Mouse (Mus musculus) small intestine, adult 2 months (tissue): ENCODE data around the gene Clec4b2. TPM values are rescaled to one million over a fixed set of nuclear protein-coding genes. Genes with fewer than 3 reads are reported as not detected.
"Not testable (repeated sequence)": the region's sequence is repeated elsewhere in the genome, so short reads cannot be mapped to it uniquely, and the experiment has no call there.

Source experiments
- H3K27ac ChIP-seq: fragments of 200-500 bp; 2 replicates; pipeline ENCODE4 v1.5.1; 2012; ENCODE audit warnings: low read depth, low read length, control low read depth, inconsistent platforms; ENCODE audit not compliant: insufficient read depth
- H3K27me3 ChIP-seq: fragments of 200-500 bp; 2 replicates; pipeline ENCODE4 v1.6.1; 2012; ENCODE audit warnings: mild to moderate bottlenecking, moderate library complexity, low read length, inconsistent platforms; ENCODE audit not compliant: control insufficient read depth, insufficient read depth
- H3K36me3 ChIP-seq: fragments of 200-500 bp; 2 replicates; pipeline ENCODE4 v1.6.1; 2012; ENCODE audit warnings: mild to moderate bottlenecking, low read length, control low read depth, inconsistent platforms; ENCODE audit not compliant: control insufficient read depth, insufficient read depth
- H3K4me1 ChIP-seq: fragments of 200-500 bp; 2 replicates; pipeline ENCODE4 v1.6.1; 2012; ENCODE audit warnings: low read length, inconsistent platforms, mixed read lengths; ENCODE audit not compliant: control insufficient read depth, insufficient read depth, insufficient read length
- H3K4me3 ChIP-seq: fragments of 200-500 bp; 2 replicates; pipeline ENCODE4 v1.5.1; 2012; ENCODE audit warnings: low read depth, mild to moderate bottlenecking, control low read depth, inconsistent platforms, low read length, moderate library complexity
- CTCF ChIP-seq: fragments of 200-500 bp; IDR thresholded peaks from 2 replicates; pipeline ENCODE4 v1.5.1; 2012; ENCODE audit warnings: low read depth, mild to moderate bottlenecking, control low read depth, inconsistent platforms, low read length, moderate library complexity, mixed read lengths; ENCODE audit not compliant: insufficient replicate concordance, insufficient read length; ENCODE audit errors: extremely low read depth
- POLR2A ChIP-seq: fragments of 200-500 bp; IDR thresholded peaks from 2 replicates; pipeline ENCODE4 v1.6.1; 2012; ENCODE audit warnings: low read depth, mild to moderate bottlenecking, control low read depth, inconsistent platforms, low read length, moderate library complexity
- WGBS: fragments of 180-500 bp; shearing (Covaris S2); methylation state at CpG from one replicate; pipeline ENCODE4 v1.1.7; 2018; 5-methylcytosine and 5-hydroxymethylcytosine counted together
- polyA plus RNA-seq: library from polyadenylated mRNA; depleted of rRNA; stranded (reverse); fragments of >200 nt; gene quantifications from 2 replicates; pipeline ENCODE4 v1.2.3, GENCODE M21; 2012; rRNA removed

Clec4b2 gene
- polyA plus RNA-seq, 1 experiment = not detected

DNA sequence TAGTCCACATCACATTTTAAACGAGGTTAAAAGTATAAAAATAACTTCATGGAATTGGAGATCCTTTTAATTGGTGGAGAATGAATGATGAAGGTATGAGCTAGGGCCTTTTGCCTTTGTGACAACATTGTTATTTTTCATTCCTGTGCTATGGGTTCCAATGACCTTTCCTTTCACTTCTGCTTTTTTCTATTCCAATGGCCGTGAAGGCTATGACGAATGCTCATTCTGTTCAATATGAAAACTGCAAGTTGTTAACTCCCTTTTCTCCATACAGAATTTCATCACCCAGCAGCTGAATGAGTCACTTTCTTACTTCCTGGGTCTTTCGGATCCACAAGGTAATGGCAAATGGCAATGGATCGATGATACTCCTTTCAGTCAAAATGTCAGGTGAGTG is 71.5 kb downstream of the Clec4b2 start:
- Histone ChIP-seq H3K4me3 (no peak overlapping the region), H3K36me3 (no peaks in the 10 kb centered on the region), H3K27ac (no peak overlapping the region), H3K27me3 (no peaks in the 10 kb centered on the region), H3K4me1 (no peaks in the 10 kb centered on the region)
- TF ChIP-seq CTCF = no peak
- TF ChIP-seq POLR2A = no peak
- 77% methylated on average over 5 of the region's 5 CpGs for WGBS

- H3K36me3 ChIP-seq, H3K4me1 ChIP-seq, H3K27me3 ChIP-seq, H3K4me3 ChIP-seq, H3K27ac ChIP-seq: not testable (repeated sequence)
- 72% methylated on average over 2 of the region's 2 CpGs for WGBS
These were observed 76.2 kb downstream of the Clec4b2 start for GRCm38 (mm10) chr6:123248862-123249261.

- no peak overlapping the region for H3K27ac ChIP-seq
- H3K4me3 ChIP-seq = no peak overlapping the region
- TF ChIP-seq POLR2A = no peak
- no peak for TF ChIP-seq CTCF
- no peaks in the 10 kb centered on the region for H3K4me1 ChIP-seq
- H3K36me3 ChIP-seq = no peaks in the 10 kb centered on the region
- no peaks in the 10 kb centered on the region for H3K27me3 ChIP-seq
These were observed 80.0 kb downstream of the Clec4b2 start for GRCm38 (mm10) chr6:123252735-123253134.

Other genes starting within 250 kb of the Clec4b2 start
- 0.08 and 0.27 TPM in 2 replicates for gene Clec4a3, start 220.4 kb upstream of the Clec4b2 start, polyA plus RNA-seq
- gene Clec4a4, start 182.5 kb upstream of the Clec4b2 start, polyA plus RNA-seq = not detected in 2 replicates
- 0.27 TPM in 1 of 2 replicates, not detected in the other for gene Clec4b1, start 122.9 kb upstream of the Clec4b2 start, polyA plus RNA-seq
- 0.56 and 0.60 TPM in 2 replicates for gene Clec4a2, start 66.5 kb upstream of the Clec4b2 start, polyA plus RNA-seq
- 0.66 and 0.75 TPM in 2 replicates for gene Clec4n, start 57.0 kb downstream of the Clec4b2 start, polyA plus RNA-seq
- 0.34 TPM in 1 of 2 replicates, not detected in the other for gene Clec4d, start 89.2 kb downstream of the Clec4b2 start, polyA plus RNA-seq
- gene Clec4e, start 117.0 kb downstream of the Clec4b2 start, polyA plus RNA-seq = not detected in 2 replicates
- gene Vmn2r19, start 135.4 kb downstream of the Clec4b2 start, polyA plus RNA-seq = not detected in 2 replicates
- gene Vmn2r20, start 245.2 kb downstream of the Clec4b2 start, polyA plus RNA-seq = not detected in 2 replicates